Mouse (Mus musculus): ENCODE measurements around the gene Scnn1g.

- no peak for TF ChIP-seq CTCF (IDR thresholded peaks at IDR 0.05; ENCODE audit: borderline replicate concordance, insufficient read depth, low read length)
- TF ChIP-seq POLR2A (IDR thresholded peaks at IDR 0.05; ENCODE audit: low read depth, low read length), result no peak
Observed at GRCm38 (mm10) chr7:121701983-121702382, 32.3 kb upstream of the Scnn1g start.
